Mouse (Mus musculus) ZHBTc4 (cell line): ENCODE data around the gene Pnpo.
A peak's percentile ranks its signal among the peaks of the same experiment; 100 is the strongest.

Experiments used
- DNase-seq: peaks from one replicate; pipeline ENCODE4 v3.0.0-alpha.2; 2011; ENCODE audit warnings: low read depth, low spot score

Pnpo gene

GRCm38 (mm10) chr11:96970341-96970740 lies 26.6 kb upstream of the Pnpo start:
- DNase-seq, result no peak

- no peak for DNase-seq
Observed at GRCm38 (mm10) chr11:96969746-96970145, 26.0 kb upstream of the Pnpo start.

GRCm38 (mm10) chr11:96969280-96969722 lies 25.5 kb upstream of the Pnpo start:
- no peak for DNase-seq

GRCm38 (mm10) chr11:96968476-96968875 lies 24.7 kb upstream of the Pnpo start:
- no peak for DNase-seq

- DNase-seq, result no peak
Observed at GRCm38 (mm10) chr11:96967544-96968269, 23.9 kb upstream of the Pnpo start.

GRCm38 (mm10) chr11:96966914-96967543 lies 23.2 kb upstream of the Pnpo start:
- DNase-seq, result no peak

- no peak for DNase-seq
Observed at GRCm38 (mm10) chr11:96966172-96966571, 22.4 kb upstream of the Pnpo start.

- DNase-seq, result peak; percentile 98
Observed at GRCm38 (mm10) chr11:96963580-96963979, 19.8 kb upstream of the Pnpo start.

GRCm38 (mm10) chr11:96957061-96957805 lies 13.4 kb upstream of the Pnpo start:
- no peak for DNase-seq

- peak; percentile 91 for DNase-seq
Observed at GRCm38 (mm10) chr11:96956009-96956724, 12.4 kb upstream of the Pnpo start.

GRCm38 (mm10) chr11:96955094-96955493 lies 11.3 kb upstream of the Pnpo start:
- no peak for DNase-seq

- DNase-seq, result no peak
Observed at GRCm38 (mm10) chr11:96952896-96953295, 9.1 kb upstream of the Pnpo start.

- no peak for DNase-seq
Observed at GRCm38 (mm10) chr11:96952426-96952825, 8.6 kb upstream of the Pnpo start.

GRCm38 (mm10) chr11:96950767-96951166 lies 7.0 kb upstream of the Pnpo start:
- peak; percentile 84 for DNase-seq

- DNase-seq, result no peak
Observed at GRCm38 (mm10) chr11:96947849-96948248, 4.1 kb upstream of the Pnpo start.

GRCm38 (mm10) chr11:96946498-96946897 lies 2.7 kb upstream of the Pnpo start:
- DNase-seq, result no peak

GRCm38 (mm10) chr11:96944844-96945580 lies 1.2 kb upstream of the Pnpo start:
- DNase-seq, result no peak

- DNase-seq, result no peak
Observed at GRCm38 (mm10) chr11:96941989-96942590, 1.7 kb downstream of the Pnpo start.

- no peak for DNase-seq
Observed at GRCm38 (mm10) chr11:96940578-96941465, 3.0 kb downstream of the Pnpo start.

- DNase-seq, result no peak
Observed at GRCm38 (mm10) chr11:96938426-96938800, 5.4 kb downstream of the Pnpo start.
